Mouse (Mus musculus) megakaryocyte, adult 5-6 weeks (primary cell): ENCODE measurements around the gene Cep44. TPM values are rescaled to one million over a fixed set of nuclear protein-coding genes. Genes with fewer than 3 reads are reported as not detected.

Source experiments
- ATAC-seq: 2 replicates; pipeline ENCODE4 v1.8.0; 2016; ENCODE audit warnings: mild to moderate bottlenecking, inconsistent platforms; ENCODE audit not compliant: poor library complexity, severe bottlenecking
- total RNA-seq, 2 experiments: library from RNA; stranded (forward) in 1 of 2; stranded (reverse) in 1 of 2; fragments of 153-499, 151-499 nt in 1 of 2; fragments of 221-1000, 200-1000 nt in 1 of 2; gene quantifications; 2 replicates each; pipeline versions ENCODE4 v1.2.3 to v1.2.4; 2015 to 2017

Gene Cep44
- total RNA-seq, 2 experiments from 2014 or later: 28.7 to 36.2 TPM

- ATAC-seq: no peak
Measured at GRCm38 (mm10) chr8:56489496-56489895, 61.4 kb downstream of the Cep44 start.

GRCm38 (mm10) chr8:56486006-56486405, 64.8 kb downstream of the Cep44 start:
- ATAC-seq: peak; percentile 57; the same call in 1 of the 2 replicates

Other genes with a start within 250 kb of the Cep44 start
- 34.8 and 48.1 TPM in 2 replicates for gene Fbxo8, start within 50 bp of the Cep44 start, total RNA-seq (2015)
- 5.7 and 7.2 TPM in 2 replicates for gene Fbxo8, start within 50 bp of the Cep44 start, total RNA-seq (2017)